Mouse (Mus musculus) heart, embryonic 14.5 days (tissue): ENCODE measurements around the gene Lpo. TPM values are rescaled to one million over a fixed set of nuclear protein-coding genes. Genes with fewer than 3 reads are reported as not detected.

ENCODE experiments used
- ATAC-seq: fragments of 200-750 bp; cut with Nextera tagmentation; 2 replicates; pipeline ENCODE4 v1.8.0; 2017; ENCODE audit warnings: low read depth, moderate TSS enrichment; ENCODE audit not compliant: insufficient number of reproducible peaks, insufficient read depth, low FRiP score
- H3K27ac ChIP-seq, 2 experiments: fragments of 200-500 bp in 1 of 2; fragments of 300-500 bp in 1 of 2; sonication (generic) in 1 of 2; replicated peaks in 1 of 2; 2 replicates each; pipeline ENCODE4 v1.5.1; 2012 to 2014; ENCODE audit warnings: low read depth in 2 of 2, low read length in 2 of 2, control low read depth in 1 of 2, mild to moderate bottlenecking in 1 of 2, mixed read lengths in 1 of 2; ENCODE audit not compliant: control insufficient read depth in 1 of 2, insufficient read depth in 1 of 2
- H3K27me3 ChIP-seq: fragments of 300-500 bp; sonication (generic); 2 replicates; pipeline ENCODE4 v1.6.1; 2014; ENCODE audit warnings: mild to moderate bottlenecking, low read length, control low read depth; ENCODE audit not compliant: control insufficient read depth, insufficient read depth
- H3K36me3 ChIP-seq: fragments of 300-500 bp; sonication (generic); 2 replicates; pipeline ENCODE4 v1.6.1; 2014; ENCODE audit warnings: mild to moderate bottlenecking, control low read depth, low read length, mixed read lengths; ENCODE audit not compliant: control insufficient read depth, insufficient read depth
- H3K4me1 ChIP-seq, 2 experiments: fragments of 200-500 bp in 1 of 2; fragments of 300-500 bp in 1 of 2; sonication (generic) in 1 of 2; 2 replicates each; pipeline ENCODE4 v1.6.1; 2012 to 2014; ENCODE audit warnings: low read length in 2 of 2, control low read depth in 1 of 2, mixed read lengths in 1 of 2; ENCODE audit not compliant: control insufficient read depth in 2 of 2, insufficient read depth in 2 of 2
- H3K4me2 ChIP-seq: fragments of 300-500 bp; sonication (generic); 2 replicates; pipeline ENCODE4 v1.6.1; 2014; ENCODE audit warnings: mild to moderate bottlenecking, low read length
- H3K4me3 ChIP-seq, 2 experiments: fragments of 200-500 bp in 1 of 2; fragments of 300-500 bp in 1 of 2; sonication (generic) in 1 of 2; 2 replicates each; pipeline ENCODE4 v1.5.1; 2012 to 2014; ENCODE audit warnings: low read length in 2 of 2, mild to moderate bottlenecking in 2 of 2, control low read depth in 1 of 2, low read depth in 1 of 2, moderate library complexity in 1 of 2; ENCODE audit not compliant: control insufficient read depth in 1 of 2, insufficient read depth in 1 of 2
- H3K9ac ChIP-seq: fragments of 300-500 bp; sonication (generic); 2 replicates; pipeline ENCODE4 v1.6.1; 2014; ENCODE audit warnings: mild to moderate bottlenecking, low read length
- H3K9me3 ChIP-seq: fragments of 300-500 bp; sonication (generic); 2 replicates; pipeline ENCODE4 v1.6.1; 2016; ENCODE audit warnings: low read length, control low read depth; ENCODE audit not compliant: control insufficient read depth
- WGBS: fragments of 180-500 bp; shearing (Covaris S2); extraction: QIAGEN DNeasy Blood & Tissue Kit; methylation state at CpG from one replicate; pipeline ENCODE4 v1.1.7; 2014; 5-methylcytosine and 5-hydroxymethylcytosine counted together
- microRNA counts: library from miRNA; unstranded; fragments of <30 nt; microRNA quantifications from one replicate; lab custom pipeline; 2016
- microRNA-seq: library from miRNA; unstranded; fragments of <30 nt; microRNA quantifications from one replicate; pipeline ENCODE4, GENCODE M21; 2016
- polyA plus RNA-seq: library from polyadenylated mRNA; unstranded; fragments of >200 nt; fragmentation: Nextera tagmentation; extraction: Ambion mirVana; gene quantifications from 2 replicates; pipeline ENCODE4 v1.2.1, GENCODE M21; 2014

Lpo gene
- polyA plus RNA-seq, 1 experiment from 2014 or later, result 0.11 TPM

- Histone ChIP-seq H3K4me3 (peak overlapping the region; percentile 9 to 13; a peak in 1 of 4 replicates), H3K9me3 (no peaks in the 10 kb centered on the region), H3K4me2 (no peak overlapping the region), H3K27me3 (peaks cover 35% of the 10 kb centered on the region), H3K4me1 (peaks cover 0 to 2% of the 10 kb centered on the region in 2 experiments; a peak in 1 of 4 replicates), H3K9ac (no peak overlapping the region), H3K27ac (no peak overlapping the region), H3K36me3 (no peaks in the 10 kb centered on the region)
- ATAC-seq, result no peak
- WGBS, result 82% methylated on average over 25 of the region's 25 CpGs
Measured at GRCm38 (mm10) chr11:87757001-87757954, 70.8 kb downstream of the Lpo start.

MicroRNAs encoded within 50 kb of the gene (microRNA counts, 519-probe panel; counts per million panel counts)
- microRNA mmu-miR-142-3p (lab: Ali Mortazavi, UCI) (5,743 counts per million, percentile 86 among the panel's probes with 10 or more counts), microRNA mmu-miR-142-5p (lab: Ali Mortazavi, UCI) (322 counts per million, percentile 70 among the panel's probes with 10 or more counts)

Small RNAs within 50 kb of the gene (microRNA-seq; reads per million reads assigned to microRNA genes)
- gene Mir142 (not detected), gene Mir142b (not detected)

Other genes starting within 250 kb of the Lpo start
- 14.3 and 17.7 TPM in 2 replicates for gene Mtmr4, start 236.1 kb downstream of the Lpo start, polyA plus RNA-seq
- 0.13 and 0.15 TPM in 2 replicates for gene Hsf5, start 211.1 kb downstream of the Lpo start, polyA plus RNA-seq
- gene Rnf43, start 165.6 kb downstream of the Lpo start, polyA plus RNA-seq, result 0.47 and 0.55 TPM in 2 replicates
- 116 and 124 TPM in 2 replicates for gene Supt4a, start 90.7 kb downstream of the Lpo start, polyA plus RNA-seq
- gene Tspoap1, start 67.7 kb downstream of the Lpo start, polyA plus RNA-seq, result 0.09 and 0.26 TPM in 2 replicates
- 0.09 and 1.00 TPM in 2 replicates for gene Mpo, start 34.7 kb downstream of the Lpo start, polyA plus RNA-seq
- 6.5 and 7.0 TPM in 2 replicates for gene Mks1, start 24.9 kb upstream of the Lpo start, polyA plus RNA-seq
- 0.19 and 0.63 TPM in 2 replicates for gene Epx, start 47.2 kb upstream of the Lpo start, polyA plus RNA-seq
- gene Olfr462, start 64.0 kb upstream of the Lpo start, polyA plus RNA-seq, result not detected in 2 replicates
- gene Olfr463, start 69.1 kb upstream of the Lpo start, polyA plus RNA-seq, result not detected in 2 replicates
- not detected in 2 replicates for gene Olfr464, start 92.7 kb upstream of the Lpo start, polyA plus RNA-seq
- 15.7 and 17.3 TPM in 2 replicates for gene Dynll2, start 159.2 kb upstream of the Lpo start, polyA plus RNA-seq
- gene Srsf1, start 219.1 kb upstream of the Lpo start, polyA plus RNA-seq, result 192 and 199 TPM in 2 replicates
- 23.9 and 26.2 TPM in 2 replicates for gene Vezf1, start 240.0 kb upstream of the Lpo start, polyA plus RNA-seq